ENCODE assay signal across 8 mouse cellular contexts in genomic region chr1:181211920-181212633, GRCm38 (mm10). TPM values are rescaled to one million over a fixed set of nuclear protein-coding genes. Genes with fewer than 3 reads are reported as not detected.
DNase-seq lines count a peak whose midpoint lies in the region; ATAC-seq and TF ChIP-seq lines count a peak whose summit lies in the region.

TSS of gene Wdr26 (minus strand) at chr1:181212001.

- no peak for TF ChIP-seq EP300 in liver, embryonic 14.5 days (IDR thresholded peaks at IDR 0.05; ENCODE audit: low read depth)
- no peak for TF ChIP-seq EP300 in stomach, postnatal 0 days (optimal IDR thresholded peaks at IDR 0.05)

- no peaks in the 10 kb centered on the region for H3K9me3 ChIP-seq in forebrain, embryonic 10.5 days
- H3K9me3 ChIP-seq in heart, embryonic 15.5 days (replicated peaks): no peaks in the 10 kb centered on the region
- H3K9me3 ChIP-seq in liver, embryonic 14.5 days (ENCODE audit: control insufficient read depth, low read length): no peaks in the 10 kb centered on the region
- H3K9me3 ChIP-seq in neural tube, embryonic 11.5 days (ENCODE audit: control insufficient read depth, low read length): no peaks in the 10 kb centered on the region
- H3K9me3 ChIP-seq in stomach, postnatal 0 days (ENCODE audit: control insufficient read depth, low read length): no peaks in the 10 kb centered on the region

- ATAC-seq in CD4-positive, CD25-positive, alpha-beta regulatory T cell, adult 4 months: peak; percentile 80
- peak; percentile 89 for ATAC-seq in heart, embryonic 15.5 days (replicated peaks; ENCODE audit: insufficient number of reproducible peaks, insufficient read depth, low FRiP score, low read depth)
- ATAC-seq in liver, embryonic 14.5 days (ENCODE audit: insufficient read depth): peak; percentile 76
- peak; percentile 90 for ATAC-seq in neural tube, embryonic 11.5 days (ENCODE audit: insufficient read depth, low FRiP score, low TSS enrichment)
- ATAC-seq in stomach, postnatal 0 days (ENCODE audit: low FRiP score, low TSS enrichment): peak; percentile 91

- no peaks in the 10 kb centered on the region for H3K27me3 ChIP-seq in forebrain, embryonic 10.5 days (ENCODE audit: poor library complexity, severe bottlenecking)
- no peaks in the 10 kb centered on the region for H3K27me3 ChIP-seq in heart, embryonic 15.5 days
- no peaks in the 10 kb centered on the region for H3K27me3 ChIP-seq in liver, embryonic 14.5 days (ENCODE audit: control insufficient read depth, insufficient read depth, low read length)
- no peaks in the 10 kb centered on the region for H3K27me3 ChIP-seq in neural tube, embryonic 11.5 days (ENCODE audit: control insufficient read depth, insufficient read depth, low read length)
- no peaks in the 10 kb centered on the region for H3K27me3 ChIP-seq in stomach, postnatal 0 days (ENCODE audit: control insufficient read depth, insufficient read depth, low read length)

- H3K4me1 ChIP-seq in brown adipose tissue, adult 24 weeks (ENCODE audit: control insufficient read depth, insufficient read depth, insufficient read length, low read length): no peaks in the 10 kb centered on the region
- H3K4me1 ChIP-seq in forebrain, embryonic 10.5 days: peaks cover 40% of the 10 kb centered on the region
- H3K4me1 ChIP-seq in heart, embryonic 15.5 days (replicated peaks): peaks cover 26% of the 10 kb centered on the region
- H3K4me1 ChIP-seq in liver, embryonic 14.5 days (replicated peaks; ENCODE audit: control insufficient read depth in 2 of 2, insufficient read depth in 2 of 2, low read length in 1 of 2): peaks cover 36 to 45% of the 10 kb centered on the region in 2 experiments
- peaks cover 13% of the 10 kb centered on the region for H3K4me1 ChIP-seq in neural tube, embryonic 11.5 days (ENCODE audit: control insufficient read depth, insufficient read depth, low read length)
- peaks cover 2% of the 10 kb centered on the region; the same call in 1 of the 2 replicates for H3K4me1 ChIP-seq in stomach, postnatal 0 days (replicated peaks; ENCODE audit: control insufficient read depth, insufficient read depth)

- peak; percentile 90 for DNase-seq in forebrain, embryonic 10.5 days (ENCODE audit: extremely low spot score, low spot score)
- peak; percentile 81 to 91 for DNase-seq in kidney, postnatal 25 days
- DNase-seq in liver, embryonic 14.5 days (ENCODE audit: low read depth in 3 of 3, low spot score in 3 of 3): peak; percentile 77 to 79 (median 77)
- DNase-seq in neural tube, embryonic 11.5 days (ENCODE audit: low spot score): peak; percentile 87
- DNase-seq in stomach, postnatal 0 days (ENCODE audit: low spot score): peak; percentile 89

- WGBS in forebrain, embryonic 10.5 days: 2% methylated on average over 54 of the region's 54 CpGs
- WGBS in heart, embryonic 15.5 days: under 1% methylated on average over 54 of the region's 54 CpGs
- under 1% methylated on average over 52 of the region's 54 CpGs for WGBS in liver, embryonic 14.5 days (ENCODE audit: insufficient replicate concordance)
- WGBS in neural tube, embryonic 11.5 days: under 1% methylated on average over 50 of the region's 54 CpGs
- 0% methylated on average over 54 of the region's 54 CpGs for whole genome bisulfite sequencing in stomach, postnatal 0 days

- peaks cover 23% of the 10 kb centered on the region for H3K36me3 ChIP-seq in forebrain, embryonic 10.5 days (replicated peaks)
- H3K36me3 ChIP-seq in heart, embryonic 15.5 days: peaks cover 3% of the 10 kb centered on the region; the same call in 1 of the 2 replicates
- H3K36me3 ChIP-seq in liver, embryonic 14.5 days (replicated peaks; ENCODE audit: control insufficient read depth, insufficient read depth, low read depth): peaks cover 17% of the 10 kb centered on the region
- no peaks in the 10 kb centered on the region; the same call in 1 of the 2 replicates for H3K36me3 ChIP-seq in neural tube, embryonic 11.5 days (ENCODE audit: control insufficient read depth, insufficient read depth, low read length)
- no peaks in the 10 kb centered on the region for H3K36me3 ChIP-seq in stomach, postnatal 0 days (ENCODE audit: control insufficient read depth, insufficient read depth, low read length)

- H3K4me2 ChIP-seq in heart, embryonic 15.5 days: peak within 1 kb of the TSS; percentile 91
- H3K4me2 ChIP-seq in liver, embryonic 14.5 days (ENCODE audit: low read depth): peak within 1 kb of the TSS; percentile 80
- peak within 1 kb of the TSS; percentile 90 for H3K4me2 ChIP-seq in neural tube, embryonic 11.5 days (ENCODE audit: low read depth)
- peak within 1 kb of the TSS; percentile 81 for H3K4me2 ChIP-seq in stomach, postnatal 0 days (replicated peaks; ENCODE audit: low read depth)

- peak within 1 kb of the TSS; percentile 92 for H3K9ac ChIP-seq in heart, embryonic 15.5 days
- peak within 1 kb of the TSS; percentile 99 for H3K9ac ChIP-seq in liver, embryonic 14.5 days (replicated peaks)
- peak within 1 kb of the TSS; percentile 94 for H3K9ac ChIP-seq in neural tube, embryonic 11.5 days (ENCODE audit: low read length)
- H3K9ac ChIP-seq in stomach, postnatal 0 days (ENCODE audit: low read length): peak within 1 kb of the TSS; percentile 99

- peak within 1 kb of the TSS; percentile 82 for H3K4me3 ChIP-seq in brown adipose tissue, adult 24 weeks (ENCODE audit: insufficient read depth, low read depth, low read length)
- peak within 1 kb of the TSS; percentile 100 for H3K4me3 ChIP-seq in forebrain, embryonic 10.5 days
- H3K4me3 ChIP-seq in heart, embryonic 15.5 days: peak within 1 kb of the TSS; percentile 79
- H3K4me3 ChIP-seq in liver, embryonic 14.5 days (ENCODE audit: insufficient read depth in 1 of 2, low read depth in 2 of 2, low read length in 2 of 2): peak within 1 kb of the TSS; percentile 96 to 99
- H3K4me3 ChIP-seq in neural tube, embryonic 11.5 days (ENCODE audit: low read depth, low read length): peak within 1 kb of the TSS; percentile 100
- H3K4me3 ChIP-seq in stomach, postnatal 0 days (ENCODE audit: low read depth, low read length): peak within 1 kb of the TSS; percentile 99

- TF ChIP-seq CTCF in liver, embryonic 14.5 days (IDR thresholded peaks at IDR 0.05; ENCODE audit: low read depth): peak; percentile 29
- TF ChIP-seq CTCF in stomach, postnatal 0 days (IDR thresholded peaks at IDR 0.05; ENCODE audit: low read depth): peak; percentile 52

- peak within 1 kb of the TSS; percentile 85 for H3K27ac ChIP-seq in brown adipose tissue, adult 24 weeks (replicated peaks; ENCODE audit: low read depth, low read length)
- H3K27ac ChIP-seq in forebrain, embryonic 10.5 days: peak within 1 kb of the TSS; percentile 98
- H3K27ac ChIP-seq in heart, embryonic 15.5 days: peak within 1 kb of the TSS; percentile 96
- H3K27ac ChIP-seq in liver, embryonic 14.5 days: peak within 1 kb of the TSS; percentile 97
- peak within 1 kb of the TSS; percentile 77 for H3K27ac ChIP-seq in neural tube, embryonic 11.5 days (ENCODE audit: low read depth, low read length)
- peak within 1 kb of the TSS; percentile 98 for H3K27ac ChIP-seq in stomach, postnatal 0 days (replicated peaks)

RNA-seq across cellular contexts. Expression of gene Wdr26, which starts in this region (rescaled TPM):
- polyA plus RNA-seq in CD4-positive, CD25-positive, alpha-beta regulatory T cell, adult 4 months (2017; shearing (Covaris generic)): 10 to 100 TPM; 34.7 to 40.9 TPM
- 49.7 and 55.5 TPM in 2 replicates for polyA plus RNA-seq in brown adipose tissue, adult 24 weeks (2012; ENCODE audit: insufficient read depth, insufficient read length, missing spikeins)
- 26.3 and 28.1 TPM in 2 replicates for polyA plus RNA-seq in forebrain, embryonic 10.5 days (2016; fragmentation: Nextera tagmentation; extraction: Ambion mirVana)
- 25.1 and 29.3 TPM in 2 replicates for polyA plus RNA-seq in heart, embryonic 15.5 days (2015; fragmentation: Nextera tagmentation; extraction: Ambion mirVana)
- polyA plus RNA-seq in liver, embryonic 14.5 days (2012; rRNA removed): 47.8 and 68.9 TPM in 2 replicates
- 57.8 and 64.4 TPM in 2 replicates for polyA plus RNA-seq in liver, embryonic 14.5 days (2014; fragmentation: Nextera tagmentation; extraction: Ambion mirVana)
- polyA plus RNA-seq in neural tube, embryonic 11.5 days (2014; fragmentation: Nextera tagmentation; extraction: Ambion mirVana): 37.8 and 38.0 TPM in 2 replicates
- polyA plus RNA-seq in stomach, postnatal 0 days (2015; fragmentation: Nextera tagmentation; extraction: Ambion mirVana): 42.1 and 45.4 TPM in 2 replicates

Comparison
In these comparisons a context has a peak if more than half of its experiments do, and no peak if none do; other contexts are left out.
1. Peak in every context shown above with its lines: DNase-seq, ATAC-seq, H3K4me3 ChIP-seq and H3K27ac ChIP-seq.